In the genomic region with DNA sequence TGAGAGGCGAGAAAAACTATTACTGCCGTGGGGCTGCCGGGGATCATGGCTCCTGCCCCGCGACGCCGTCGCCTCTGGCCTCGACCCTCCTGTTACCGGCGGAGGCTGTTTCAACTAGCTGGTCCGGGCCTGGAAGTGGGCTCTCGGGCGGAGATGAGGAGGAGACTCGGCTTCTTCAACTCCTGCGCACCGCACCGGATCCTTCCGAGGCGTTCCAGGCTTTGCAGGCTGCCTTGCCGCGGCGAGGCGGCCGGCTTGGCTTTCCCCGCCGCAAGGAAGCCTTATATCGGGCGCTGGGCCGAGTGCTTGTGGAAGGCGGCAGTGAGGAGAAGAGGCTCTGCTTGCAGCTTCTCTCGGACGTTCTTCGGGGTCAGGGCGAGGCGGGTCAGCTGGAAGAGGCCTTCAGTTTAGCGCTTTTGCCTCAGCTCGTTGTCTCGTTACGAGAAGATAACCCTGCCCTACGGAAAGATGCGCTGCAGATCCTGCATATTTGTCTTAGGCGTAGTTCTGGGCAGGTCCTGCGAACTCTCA, we compare ENCODE assay signal across 8 mouse cellular contexts. TPM values are rescaled to one million over a fixed set of nuclear protein-coding genes. Genes with fewer than 3 reads are reported as not detected.
A peak's percentile ranks its signal among the peaks of the same experiment; 100 is the strongest.
DNase-seq lines count a peak whose midpoint lies in the region; ATAC-seq lines count a peak whose summit lies in the region.

No protein-coding gene starts in this region.

- H3K4me1 ChIP-seq in embryonic facial prominence, embryonic 15.5 days, result peaks cover 28% of the 10 kb centered on the region
- peaks cover 51% of the 10 kb centered on the region for H3K4me1 ChIP-seq in heart, embryonic 13.5 days
- peaks cover 17% of the 10 kb centered on the region for H3K4me1 ChIP-seq in liver, embryonic 16.5 days (ENCODE audit: control insufficient read depth, low read depth, low read length)
- peaks cover 63% of the 10 kb centered on the region for H3K4me1 ChIP-seq in neural tube, embryonic 13.5 days (replicated peaks)

- H3K27ac ChIP-seq in embryonic facial prominence, embryonic 15.5 days (replicated peaks), result peak overlapping the region; percentile 93
- peak overlapping the region; percentile 92 for H3K27ac ChIP-seq in heart, embryonic 13.5 days (replicated peaks)
- H3K27ac ChIP-seq in liver, embryonic 16.5 days (ENCODE audit: low read length), result peak overlapping the region; percentile 69
- peak overlapping the region; percentile 92 for H3K27ac ChIP-seq in neural tube, embryonic 13.5 days (replicated peaks)

- H3K4me3 ChIP-seq in embryonic facial prominence, embryonic 15.5 days (replicated peaks), result peak overlapping the region; percentile 96
- H3K4me3 ChIP-seq in heart, embryonic 13.5 days, result peak overlapping the region; percentile 96
- H3K4me3 ChIP-seq in liver, embryonic 16.5 days (ENCODE audit: low read depth, low read length), result peak overlapping the region; percentile 96
- H3K4me3 ChIP-seq in neural tube, embryonic 13.5 days, result peak overlapping the region; percentile 85

- H3K9me3 ChIP-seq in embryonic facial prominence, embryonic 15.5 days (replicated peaks), result no peaks in the 10 kb centered on the region
- H3K9me3 ChIP-seq in heart, embryonic 13.5 days, result no peaks in the 10 kb centered on the region
- no peaks in the 10 kb centered on the region for H3K9me3 ChIP-seq in liver, embryonic 16.5 days (replicated peaks; ENCODE audit: control insufficient read depth, low read length)
- no peaks in the 10 kb centered on the region for H3K9me3 ChIP-seq in neural tube, embryonic 13.5 days

- peak overlapping the region; percentile 80 for H3K9ac ChIP-seq in embryonic facial prominence, embryonic 15.5 days
- peak overlapping the region; percentile 97 for H3K9ac ChIP-seq in heart, embryonic 13.5 days
- peak overlapping the region; percentile 91 for H3K9ac ChIP-seq in liver, embryonic 16.5 days (ENCODE audit: low read depth, low read length)
- H3K9ac ChIP-seq in neural tube, embryonic 13.5 days, result peak overlapping the region; percentile 89

- ATAC-seq in embryonic facial prominence, embryonic 15.5 days (ENCODE audit: insufficient number of reproducible peaks, low FRiP score, low TSS enrichment, low read depth), result peak; percentile 16; the same call in 1 of the 2 replicates
- peak; percentile 11 for ATAC-seq in heart, embryonic 13.5 days (ENCODE audit: extremely low read depth, insufficient number of reproducible peaks, low FRiP score, low TSS enrichment)
- ATAC-seq in liver, embryonic 16.5 days (ENCODE audit: low read depth), result peak; percentile 1
- ATAC-seq in neural tube, embryonic 13.5 days (ENCODE audit: low read depth), result peak; percentile 44; the same call in 1 of the 2 replicates

- no peaks in the 10 kb centered on the region for H3K36me3 ChIP-seq in embryonic facial prominence, embryonic 15.5 days
- peaks cover 8% of the 10 kb centered on the region; the same call in 1 of the 2 replicates for H3K36me3 ChIP-seq in heart, embryonic 13.5 days
- no peaks in the 10 kb centered on the region for H3K36me3 ChIP-seq in liver, embryonic 16.5 days (ENCODE audit: control insufficient read depth, insufficient read depth)
- no peaks in the 10 kb centered on the region for H3K36me3 ChIP-seq in neural tube, embryonic 13.5 days

- under 1% methylated on average over 44 of the region's 44 CpGs for WGBS in embryonic facial prominence, embryonic 15.5 days
- WGBS in heart, embryonic 13.5 days, result under 1% methylated on average over 44 of the region's 44 CpGs
- under 1% methylated on average over 44 of the region's 44 CpGs for WGBS in liver, embryonic 16.5 days (ENCODE audit: insufficient replicate concordance)
- WGBS in neural tube, embryonic 13.5 days, result under 1% methylated on average over 44 of the region's 44 CpGs

- no peaks in the 10 kb centered on the region for H3K27me3 ChIP-seq in embryonic facial prominence, embryonic 15.5 days
- no peaks in the 10 kb centered on the region for H3K27me3 ChIP-seq in heart, embryonic 13.5 days (replicated peaks)
- H3K27me3 ChIP-seq in liver, embryonic 16.5 days (ENCODE audit: control insufficient read depth, insufficient read depth, low read depth, low read length), result no peaks in the 10 kb centered on the region
- no peaks in the 10 kb centered on the region for H3K27me3 ChIP-seq in neural tube, embryonic 13.5 days

- DNase-seq in 416B (ENCODE audit: low read depth) (peak; percentile 44), ZHBTc4 (ENCODE audit: low read depth, low spot score) (peak; percentile 67)
- peak; percentile 52 for DNase-seq in kidney, postnatal 14 days
- peak; percentile 50 to 62 for DNase-seq in thymus, adult 18-20 months

- peak overlapping the region; percentile 84 for H3K4me2 ChIP-seq in embryonic facial prominence, embryonic 15.5 days (replicated peaks)
- peak overlapping the region; percentile 95 for H3K4me2 ChIP-seq in heart, embryonic 13.5 days
- H3K4me2 ChIP-seq in liver, embryonic 16.5 days (ENCODE audit: low read depth, low read length), result peak overlapping the region; percentile 91
- H3K4me2 ChIP-seq in neural tube, embryonic 13.5 days, result peak overlapping the region; percentile 99

RNA-seq across cellular contexts. Expression of gene Togaram1, which starts 0.6 kb away (rescaled TPM):
- 26.6 and 28.7 TPM in 2 replicates for polyA plus RNA-seq in embryonic facial prominence, embryonic 15.5 days (2015; fragmentation: Nextera tagmentation; extraction: Ambion mirVana)
- polyA plus RNA-seq in heart, embryonic 13.5 days (2015; fragmentation: Nextera tagmentation; extraction: Ambion mirVana), result 15.3 and 17.2 TPM in 2 replicates
- polyA plus RNA-seq in liver, embryonic 16.5 days (2015; fragmentation: Nextera tagmentation; extraction: Ambion mirVana), result 5.9 TPM in 2 replicates
- polyA plus RNA-seq in neural tube, embryonic 13.5 days (2015; fragmentation: Nextera tagmentation; extraction: Ambion mirVana), result 21.7 and 23.2 TPM in 2 replicates

RNA-seq across cellular contexts. Expression of gene Klhl28, which starts 0.8 kb away (rescaled TPM):
- 13.9 and 15.2 TPM in 2 replicates for polyA plus RNA-seq in embryonic facial prominence, embryonic 15.5 days (2015; fragmentation: Nextera tagmentation; extraction: Ambion mirVana)
- polyA plus RNA-seq in heart, embryonic 13.5 days (2015; fragmentation: Nextera tagmentation; extraction: Ambion mirVana), result 8.7 and 10.1 TPM in 2 replicates
- polyA plus RNA-seq in liver, embryonic 16.5 days (2015; fragmentation: Nextera tagmentation; extraction: Ambion mirVana), result 2.4 and 3.1 TPM in 2 replicates
- 22.5 and 24.1 TPM in 2 replicates for polyA plus RNA-seq in neural tube, embryonic 13.5 days (2015; fragmentation: Nextera tagmentation; extraction: Ambion mirVana)

RNA-seq across cellular contexts. Expression of gene Gm527, which starts 48.5 kb away (rescaled TPM):
- polyA plus RNA-seq in embryonic facial prominence, embryonic 15.5 days (2015; fragmentation: Nextera tagmentation; extraction: Ambion mirVana), result 3.6 and 4.2 TPM in 2 replicates
- 2.3 and 2.5 TPM in 2 replicates for polyA plus RNA-seq in heart, embryonic 13.5 days (2015; fragmentation: Nextera tagmentation; extraction: Ambion mirVana)
- 0.14 TPM in 1 of 2 replicates, not detected in the other for polyA plus RNA-seq in liver, embryonic 16.5 days (2015; fragmentation: Nextera tagmentation; extraction: Ambion mirVana)
- 2.7 and 4.3 TPM in 2 replicates for polyA plus RNA-seq in neural tube, embryonic 13.5 days (2015; fragmentation: Nextera tagmentation; extraction: Ambion mirVana)

Comparison
In these comparisons a context has a peak if more than half of its experiments do, and no peak if none do; other contexts are left out.
1. Peak in every context shown above with its lines: DNase-seq, ATAC-seq, H3K4me3 ChIP-seq and H3K27ac ChIP-seq.